Mouse (Mus musculus): ENCODE results near the gene Gpatch11. TPM values are rescaled to one million over a fixed set of nuclear protein-coding genes. Genes with fewer than 3 reads are reported as not detected.
A peak's percentile ranks its signal among the peaks of the same experiment; 100 is the strongest.
"Not testable (repeated sequence)": the region's sequence is repeated elsewhere in the genome, so short reads cannot be mapped to it uniquely, and the experiment has no call there.

Gene Gpatch11
- 25.2 and 27.0 TPM in 2 replicates for polyA plus RNA-seq (2012; rRNA removed)

GRCm38 (mm10) chr17:78834856-78835835, at the start of gene Gpatch11, which contains the start of gene Heatr5b:
Gpatch11 (plus strand) TSS chr17:78835567.
Heatr5b (minus strand) TSS chr17:78835364.
- peak; percentile 95 for DNase-seq (ENCODE audit: low spot score)

- DNase-seq (ENCODE audit: low spot score), result not testable (repeated sequence)
Measured at GRCm38 (mm10) chr17:78788273-78788672, 47.1 kb upstream of the Gpatch11 start.

GRCm38 (mm10) chr17:78791068-78791689, 44.2 kb upstream of the Gpatch11 start:
- no peak for DNase-seq (ENCODE audit: low spot score)

- no peak for DNase-seq (ENCODE audit: low spot score)
Measured at GRCm38 (mm10) chr17:78791690-78792070, 43.7 kb upstream of the Gpatch11 start.

- DNase-seq (ENCODE audit: low spot score), result no peak
Measured at GRCm38 (mm10) chr17:78792122-78792521, 43.2 kb upstream of the Gpatch11 start.

GRCm38 (mm10) chr17:78794390-78794789, 41.0 kb upstream of the Gpatch11 start:
- no peak for DNase-seq (ENCODE audit: low spot score)

- no peak for DNase-seq (ENCODE audit: low spot score)
Measured at GRCm38 (mm10) chr17:78797222-78797621, 38.1 kb upstream of the Gpatch11 start.

GRCm38 (mm10) chr17:78809019-78809418, 26.3 kb upstream of the Gpatch11 start:
- no peak for DNase-seq (ENCODE audit: low spot score)

GRCm38 (mm10) chr17:78809582-78809981, 25.8 kb upstream of the Gpatch11 start:
- no peak for DNase-seq (ENCODE audit: low spot score)

- no peak for DNase-seq (ENCODE audit: low spot score)
Measured at GRCm38 (mm10) chr17:78824346-78824745, 11.0 kb upstream of the Gpatch11 start.

- DNase-seq (ENCODE audit: low spot score), result no peak
Measured at GRCm38 (mm10) chr17:78836056-78836455, 689 bp downstream of the Gpatch11 start.

- DNase-seq (ENCODE audit: low spot score), result no peak
Measured at GRCm38 (mm10) chr17:78842271-78842928, 7.0 kb downstream of the Gpatch11 start.

GRCm38 (mm10) chr17:78856243-78856642, 20.9 kb downstream of the Gpatch11 start:
- DNase-seq (ENCODE audit: low spot score), result no peak

- no peak for DNase-seq (ENCODE audit: low spot score)
Measured at GRCm38 (mm10) chr17:78873886-78874285, 38.5 kb downstream of the Gpatch11 start.

GRCm38 (mm10) chr17:78881878-78882304, 46.5 kb downstream of the Gpatch11 start:
- no peak for DNase-seq (ENCODE audit: low spot score)

- DNase-seq (ENCODE audit: low spot score), result peak; percentile 73
Measured at GRCm38 (mm10) chr17:78882401-78883112, 47.2 kb downstream of the Gpatch11 start, which contains the start of gene Eif2ak2. Eif2ak2 (minus strand) TSS chr17:78882573.

GRCm38 (mm10) chr17:78883291-78883690, 47.9 kb downstream of the Gpatch11 start:
- DNase-seq (ENCODE audit: low spot score), result no peak

GRCm38 (mm10) chr17:78885286-78886065, 50.1 kb downstream of the Gpatch11 start:
- no peak for DNase-seq (ENCODE audit: low spot score)

GRCm38 (mm10) chr17:78888554-78888953, 53.2 kb downstream of the Gpatch11 start:
- no peak for DNase-seq (ENCODE audit: low spot score)

GRCm38 (mm10) chr17:78889184-78889583, 53.8 kb downstream of the Gpatch11 start:
- no peak for DNase-seq (ENCODE audit: low spot score)

GRCm38 (mm10) chr17:78891020-78891419, 55.7 kb downstream of the Gpatch11 start:
- no peak for DNase-seq (ENCODE audit: low spot score)

Measured in urinary bladder, adult 2 months (tissue).